Mouse (Mus musculus): ENCODE data around the gene Cyb5r1. TPM values are rescaled to one million over a fixed set of nuclear protein-coding genes. Genes with fewer than 3 reads are reported as not detected.
"Not testable (repeated sequence)": the region's sequence is repeated elsewhere in the genome, so short reads cannot be mapped to it uniquely, and the experiment has no call there.

Gene Cyb5r1
- polyA plus RNA-seq, 1 experiment from 2014 or later: 37.0 TPM

GRCm38 (mm10) chr1:134418414-134418975 lies 13.1 kb downstream of the Cyb5r1 start:
- no peak overlapping the region for H3K27ac ChIP-seq (replicated peaks)
- peaks cover 18% of the 10 kb centered on the region for H3K36me3 ChIP-seq (replicated peaks)
- peaks cover 58% of the 10 kb centered on the region for H3K4me1 ChIP-seq
- no peaks in the 10 kb centered on the region for H3K27me3 ChIP-seq (replicated peaks; ENCODE audit: low read depth, poor library complexity, severe bottlenecking)
- DNase-seq (ENCODE audit: low spot score): no peak
- WGBS: 90% methylated on average over 2 of the region's 2 CpGs
- H3K9me3 ChIP-seq: no peaks in the 10 kb centered on the region
- H3K4me3 ChIP-seq: no peak overlapping the region

- DNase-seq (ENCODE audit: low spot score): no peak
- Histone ChIP-seq H3K27me3 (replicated peaks; ENCODE audit: low read depth, poor library complexity, severe bottlenecking) (no peaks in the 10 kb centered on the region), H3K4me3 (no peak overlapping the region), H3K4me1 (peaks cover 56% of the 10 kb centered on the region), H3K9me3 (no peaks in the 10 kb centered on the region), H3K36me3 (replicated peaks) (peaks cover 25% of the 10 kb centered on the region), H3K27ac (replicated peaks) (no peak overlapping the region)
- 61% methylated on average over 1 of the region's 1 CpGs for WGBS
These were observed 13.8 kb downstream of the Cyb5r1 start for GRCm38 (mm10) chr1:134419176-134419575.

- no peaks in the 10 kb centered on the region for H3K9me3 ChIP-seq
- H3K4me3 ChIP-seq: no peak overlapping the region
- peaks cover 33% of the 10 kb centered on the region for H3K36me3 ChIP-seq (replicated peaks)
- H3K27me3 ChIP-seq (replicated peaks; ENCODE audit: low read depth, poor library complexity, severe bottlenecking): no peaks in the 10 kb centered on the region
- H3K4me1 ChIP-seq: peaks cover 49% of the 10 kb centered on the region
- WGBS: 77% methylated on average over 5 of the region's 5 CpGs
- no peak overlapping the region for H3K27ac ChIP-seq (replicated peaks)
- DNase-seq (ENCODE audit: low spot score): no peak
These were observed 14.5 kb downstream of the Cyb5r1 start for GRCm38 (mm10) chr1:134419751-134420458.

- WGBS: 72% methylated on average over 10 of the region's 10 CpGs
- DNase-seq (ENCODE audit: low spot score): no peak
- peaks cover 69% of the 10 kb centered on the region for H3K36me3 ChIP-seq (replicated peaks)
These were observed 18.6 kb downstream of the Cyb5r1 start for GRCm38 (mm10) chr1:134423911-134424310.

GRCm38 (mm10) chr1:134426289-134426688 lies 20.9 kb downstream of the Cyb5r1 start:
- no peak overlapping the region for H3K4me3 ChIP-seq
- no peaks in the 10 kb centered on the region for H3K27me3 ChIP-seq (replicated peaks; ENCODE audit: low read depth, poor library complexity, severe bottlenecking)
- peaks cover 91% of the 10 kb centered on the region for H3K36me3 ChIP-seq (replicated peaks)
- no peaks in the 10 kb centered on the region for H3K9me3 ChIP-seq
- no peak for DNase-seq (ENCODE audit: low spot score)
- H3K4me1 ChIP-seq: 0 out of 2 replicates have a peak, but pooled peaks cover 4% of the 10 kb centered on the region
- H3K27ac ChIP-seq (replicated peaks): no peak overlapping the region
- 88% methylated on average over 5 of the region's 5 CpGs for WGBS

More at GRCm38 (mm10) chr1:134423911-134424310, 18.6 kb downstream of the Cyb5r1 start:
- no peaks in the 10 kb centered on the region for H3K27me3 ChIP-seq (replicated peaks; ENCODE audit: low read depth, poor library complexity, severe bottlenecking)
- H3K4me3 ChIP-seq: no peak overlapping the region
- peaks cover 22% of the 10 kb centered on the region for H3K4me1 ChIP-seq
- H3K27ac ChIP-seq (replicated peaks): no peak overlapping the region
- H3K9me3 ChIP-seq: no peaks in the 10 kb centered on the region

- Histone ChIP-seq H3K9me3 (no peaks in the 10 kb centered on the region), H3K27ac (replicated peaks) (no peak overlapping the region), H3K27me3 (replicated peaks; ENCODE audit: low read depth, poor library complexity, severe bottlenecking) (no peaks in the 10 kb centered on the region), H3K4me3 (no peak overlapping the region), H3K36me3 (replicated peaks) (peaks cover 57% of the 10 kb centered on the region), H3K4me1 (no peaks in the 10 kb centered on the region)
- DNase-seq (ENCODE audit: low spot score): no peak
- WGBS: 82% methylated on average over 10 of the region's 10 CpGs
These were observed 27.6 kb downstream of the Cyb5r1 start for GRCm38 (mm10) chr1:134433002-134433401.

- no peaks in the 10 kb centered on the region for H3K9me3 ChIP-seq
- H3K4me3 ChIP-seq: no peak overlapping the region
- no peak overlapping the region for H3K27ac ChIP-seq (replicated peaks)
- no peaks in the 10 kb centered on the region for H3K27me3 ChIP-seq (replicated peaks; ENCODE audit: low read depth, poor library complexity, severe bottlenecking)
- DNase-seq (ENCODE audit: low spot score): no peak
- no peaks in the 10 kb centered on the region for H3K4me1 ChIP-seq
- H3K36me3 ChIP-seq (replicated peaks): peaks cover 52% of the 10 kb centered on the region
- 93% methylated on average over 4 of the region's 4 CpGs for WGBS
These were observed 28.1 kb downstream of the Cyb5r1 start for GRCm38 (mm10) chr1:134433473-134433872.

GRCm38 (mm10) chr1:134435414-134435813 lies 30.1 kb downstream of the Cyb5r1 start:
- no peaks in the 10 kb centered on the region for H3K4me1 ChIP-seq
- peaks cover 34% of the 10 kb centered on the region for H3K36me3 ChIP-seq (replicated peaks)
- H3K4me3 ChIP-seq: no peak overlapping the region
- no peaks in the 10 kb centered on the region for H3K9me3 ChIP-seq
- H3K27ac ChIP-seq (replicated peaks): no peak overlapping the region
- no peaks in the 10 kb centered on the region for H3K27me3 ChIP-seq (replicated peaks; ENCODE audit: low read depth, poor library complexity, severe bottlenecking)
- WGBS: 28% methylated on average over 4 of the region's 4 CpGs
- DNase-seq (ENCODE audit: low spot score): no peak

- Histone ChIP-seq H3K4me1 (no peaks in the 10 kb centered on the region), H3K27me3 (replicated peaks; ENCODE audit: low read depth, poor library complexity, severe bottlenecking) (no peaks in the 10 kb centered on the region), H3K9me3 (no peaks in the 10 kb centered on the region), H3K27ac (replicated peaks) (no peak overlapping the region), H3K36me3 (replicated peaks) (no peaks in the 10 kb centered on the region), H3K4me3 (no peak overlapping the region)
- 92% methylated on average over 6 of the region's 6 CpGs for WGBS
- DNase-seq (ENCODE audit: low spot score): no peak
These were observed 35.1 kb downstream of the Cyb5r1 start for GRCm38 (mm10) chr1:134440437-134440836.

- DNase-seq (ENCODE audit: low spot score); H3K4me1 ChIP-seq; H3K36me3 ChIP-seq (replicated peaks); H3K4me3 ChIP-seq; H3K27ac ChIP-seq (replicated peaks); H3K27me3 ChIP-seq (replicated peaks; ENCODE audit: low read depth, poor library complexity, severe bottlenecking); H3K9me3 ChIP-seq: not testable (repeated sequence)
- WGBS: 90% methylated on average over 8 of the region's 10 CpGs
These were observed 36.4 kb downstream of the Cyb5r1 start for GRCm38 (mm10) chr1:134441737-134442136.

- 97% methylated on average over 3 of the region's 3 CpGs for WGBS
- no peak for DNase-seq (ENCODE audit: low spot score)
- Histone ChIP-seq H3K27me3 (replicated peaks; ENCODE audit: low read depth, poor library complexity, severe bottlenecking) (no peaks in the 10 kb centered on the region), H3K36me3 (replicated peaks) (no peaks in the 10 kb centered on the region), H3K4me3 (no peak overlapping the region), H3K27ac (replicated peaks) (no peak overlapping the region), H3K9me3 (no peaks in the 10 kb centered on the region), H3K4me1 (no peaks in the 10 kb centered on the region)
These were observed 37.0 kb downstream of the Cyb5r1 start for GRCm38 (mm10) chr1:134442394-134442793.

GRCm38 (mm10) chr1:134443288-134443687 lies 37.9 kb downstream of the Cyb5r1 start:
- H3K9me3 ChIP-seq; H3K4me3 ChIP-seq; H3K36me3 ChIP-seq (replicated peaks); DNase-seq (ENCODE audit: low spot score); H3K27me3 ChIP-seq (replicated peaks; ENCODE audit: low read depth, poor library complexity, severe bottlenecking); H3K27ac ChIP-seq (replicated peaks); H3K4me1 ChIP-seq: not testable (repeated sequence)
- 85% methylated on average over 1 of the region's 1 CpGs for WGBS

- no peaks in the 10 kb centered on the region for H3K9me3 ChIP-seq
- WGBS: 89% methylated on average over 2 of the region's 2 CpGs
- no peaks in the 10 kb centered on the region for H3K27me3 ChIP-seq (replicated peaks; ENCODE audit: low read depth, poor library complexity, severe bottlenecking)
- H3K36me3 ChIP-seq (replicated peaks): no peaks in the 10 kb centered on the region
- H3K27ac ChIP-seq (replicated peaks): no peak overlapping the region
- H3K4me1 ChIP-seq: no peaks in the 10 kb centered on the region
- no peak overlapping the region for H3K4me3 ChIP-seq
- no peak for DNase-seq (ENCODE audit: low spot score)
These were observed 40.1 kb downstream of the Cyb5r1 start for GRCm38 (mm10) chr1:134445418-134445817.
